ENCODE assay signal across 9 mouse cellular contexts in the genomic region with DNA sequence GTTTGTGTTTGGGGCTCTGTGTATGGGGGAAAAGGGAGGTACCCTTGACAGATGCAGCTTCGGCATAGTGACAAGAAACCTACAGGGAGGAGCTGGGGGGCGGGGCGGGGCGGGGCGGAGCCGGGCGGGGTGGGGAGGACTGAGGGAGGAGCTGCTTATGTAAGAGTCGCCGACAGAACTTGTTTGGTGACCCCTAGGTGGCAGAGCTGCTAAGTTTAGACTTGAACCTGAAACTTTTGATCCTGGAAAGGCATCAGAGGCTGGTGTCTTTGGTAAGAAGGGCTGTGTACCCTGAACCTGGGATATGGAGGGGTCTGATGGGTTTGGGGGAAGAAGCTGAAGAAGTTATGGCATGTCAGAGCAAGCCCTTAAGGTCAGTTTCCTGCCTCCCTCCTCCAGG. TPM values are rescaled to one million over a fixed set of nuclear protein-coding genes. Genes with fewer than 3 reads are reported as not detected.
A peak's percentile ranks its signal among the peaks of the same experiment; 100 is the strongest.
DNase-seq lines count a peak whose midpoint lies in the region; ATAC-seq and TF ChIP-seq lines count a peak whose summit lies in the region.
"Had no signal": no experiment of that assay in that cellular context is flagged by ENCODE, and none has a peak within 500 bp of the region (broad histone marks: within the 10 kb centered on the region; RNA-seq: fewer than 3 reads in every experiment).

No protein-coding gene starts in this region.

- no peak overlapping the region for H3K9ac ChIP-seq in embryonic facial prominence, embryonic 14.5 days (ENCODE audit: low read depth, low read length)
- H3K9ac ChIP-seq in kidney, embryonic 14.5 days (ENCODE audit: low read depth, low read length): no peak overlapping the region
- H3K9ac ChIP-seq: embryonic facial prominence, embryonic 13.5 days had no signal

- 0 out of 2 replicates have a peak, but pooled peaks cover 4% of the 10 kb centered on the region for H3K9me3 ChIP-seq in embryonic facial prominence, embryonic 14.5 days (ENCODE audit: control insufficient read depth, low read length)
- H3K9me3 ChIP-seq in kidney, embryonic 14.5 days (ENCODE audit: control insufficient read depth, low read length): no peaks in the 10 kb centered on the region

- peaks cover 16% of the 10 kb centered on the region for H3K4me1 ChIP-seq in thymus, adult 2 months (replicated peaks; ENCODE audit: control insufficient read depth, insufficient read depth, low read length)
- H3K4me1 ChIP-seq in embryonic facial prominence, embryonic 14.5 days (ENCODE audit: control insufficient read depth, insufficient read depth, low read length): 0 out of 2 replicates have a peak, but pooled peaks cover 3% of the 10 kb centered on the region
- 0 out of 2 replicates have a peak, but pooled peaks cover 4% of the 10 kb centered on the region for H3K4me1 ChIP-seq in kidney, embryonic 14.5 days (ENCODE audit: control insufficient read depth, insufficient read depth, low read length)

- no peak for TF ChIP-seq CTCF in thymus, adult 2 months (IDR thresholded peaks at IDR 0.05; ENCODE audit: borderline replicate concordance, control insufficient read depth, extremely low read depth, insufficient read depth, low read length, poor library complexity)

- intact Hi-C loops in left cerebral cortex, postnatal 10 days (cut with DNase I): no loop called here
- intact Hi-C loops in left cerebral cortex, postnatal 14 days (cut with DNase I): no loop called here

- TF ChIP-seq POLR2A in thymus, adult 2 months (IDR thresholded peaks at IDR 0.05; ENCODE audit: control insufficient read depth, extremely low read depth, insufficient read depth, low read length, poor library complexity): no peak

- under 1% methylated on average over 9 of the region's 9 CpGs for WGBS in thymus, adult 2 months
- WGBS in embryonic facial prominence, embryonic 14.5 days: 1% methylated on average over 9 of the region's 9 CpGs
- 3% methylated on average over 9 of the region's 9 CpGs for WGBS in kidney, embryonic 14.5 days

- no peak overlapping the region for H3K27ac ChIP-seq in thymus, adult 2 months (ENCODE audit: control insufficient read depth, insufficient read depth, low read length)
- H3K27ac ChIP-seq in embryonic facial prominence, embryonic 14.5 days (replicated peaks; ENCODE audit: low read depth, low read length): no peak overlapping the region
- H3K27ac ChIP-seq in kidney, embryonic 14.5 days (ENCODE audit: low read depth, low read length): no peak overlapping the region
- H3K27ac ChIP-seq: embryonic facial prominence, embryonic 13.5 days had no signal

- no peak for ATAC-seq in embryonic facial prominence, embryonic 14.5 days (ENCODE audit: low read depth)
- peak; percentile 34; the same call in 1 of the 2 replicates for ATAC-seq in kidney, embryonic 14.5 days (ENCODE audit: low FRiP score, low TSS enrichment)

- no peaks in the 10 kb centered on the region for H3K27me3 ChIP-seq in thymus, adult 2 months (ENCODE audit: control insufficient read depth, insufficient read depth, low read length)
- H3K27me3 ChIP-seq in embryonic facial prominence, embryonic 14.5 days (replicated peaks; ENCODE audit: control insufficient read depth, insufficient read depth, low read length): no peaks in the 10 kb centered on the region
- no peaks in the 10 kb centered on the region for H3K27me3 ChIP-seq in kidney, embryonic 14.5 days (ENCODE audit: control insufficient read depth, insufficient read depth, low read length)
- H3K27me3 ChIP-seq: embryonic facial prominence, embryonic 13.5 days had no signal

- no peak overlapping the region for H3K4me3 ChIP-seq in thymus, adult 2 months (ENCODE audit: control insufficient read depth, insufficient read depth, low read length)
- no peak overlapping the region for H3K4me3 ChIP-seq in embryonic facial prominence, embryonic 14.5 days (ENCODE audit: low read depth, low read length)
- H3K4me3 ChIP-seq in kidney, embryonic 14.5 days (ENCODE audit: low read length): no peak overlapping the region
- H3K4me3 ChIP-seq: embryonic facial prominence, embryonic 13.5 days had no signal

- H3K4me2 ChIP-seq in embryonic facial prominence, embryonic 14.5 days (ENCODE audit: low read depth, low read length): no peak overlapping the region
- H3K4me2 ChIP-seq in kidney, embryonic 14.5 days (replicated peaks; ENCODE audit: low read depth, low read length): no peak overlapping the region
- H3K4me2 ChIP-seq: embryonic facial prominence, embryonic 13.5 days had no signal

- H3K36me3 ChIP-seq in thymus, adult 2 months (ENCODE audit: control insufficient read depth, insufficient read depth, low read length): no peaks in the 10 kb centered on the region
- H3K36me3 ChIP-seq in embryonic facial prominence, embryonic 14.5 days (ENCODE audit: control insufficient read depth, insufficient read depth, low read length): no peaks in the 10 kb centered on the region
- H3K36me3 ChIP-seq in kidney, embryonic 14.5 days (ENCODE audit: control insufficient read depth, insufficient read depth, low read length): no peaks in the 10 kb centered on the region
- H3K36me3 ChIP-seq: embryonic facial prominence, embryonic 13.5 days had no signal

- peak; percentile 70 for DNase-seq in thymus, adult 2 months
- no peak for DNase-seq in thymus, adult 18-20 months
- peak; percentile 76 for DNase-seq in embryonic facial prominence, embryonic 14.5 days (ENCODE audit: low spot score)
- DNase-seq in lung, postnatal 36 days: peak; percentile 82
- DNase-seq in right cerebral cortex, adult 2 months (ENCODE audit: low spot score in 2 of 2): no peak
- DNase-seq in left cerebral cortex, postnatal 10 days (ENCODE audit: extremely low spot score in 1 of 2, low spot score in 2 of 2): no peak
- DNase-seq in left cerebral cortex, postnatal 14 days (ENCODE audit: low spot score in 2 of 2): no peak

RNA-seq across cellular contexts. Expression of gene Vdac1, which starts 9.7 kb away (rescaled TPM):
- polyA plus RNA-seq in thymus, adult 2 months (2012; rRNA removed): 64.8 and 70.3 TPM in 2 replicates
- polyA plus RNA-seq in embryonic facial prominence, embryonic 14.5 days (2014; fragmentation: Nextera tagmentation; extraction: Ambion mirVana): 239 and 240 TPM in 2 replicates
- polyA plus RNA-seq in kidney, embryonic 14.5 days (2014; fragmentation: Nextera tagmentation; extraction: Ambion mirVana): 265 and 284 TPM in 2 replicates
- 100 to 1,000 TPM; 588 to 615 TPM for total RNA-seq in left cerebral cortex, postnatal 10 days (2021)
- total RNA-seq in left cerebral cortex, postnatal 14 days (2021): 100 to 1,000 TPM; 606 to 617 TPM

RNA-seq across cellular contexts. Expression of gene 9530068E07Rik, which starts 45.3 kb away (rescaled TPM):
- 124 and 127 TPM in 2 replicates for polyA plus RNA-seq in thymus, adult 2 months (2012; rRNA removed)
- 199 and 218 TPM in 2 replicates for polyA plus RNA-seq in embryonic facial prominence, embryonic 14.5 days (2014; fragmentation: Nextera tagmentation; extraction: Ambion mirVana)
- 139 and 234 TPM in 2 replicates for polyA plus RNA-seq in kidney, embryonic 14.5 days (2014; fragmentation: Nextera tagmentation; extraction: Ambion mirVana)
- total RNA-seq in left cerebral cortex, postnatal 10 days (2021): 10 to 100 TPM; 72.4 to 74.2 TPM
- total RNA-seq in left cerebral cortex, postnatal 14 days (2021): 10 to 100 TPM; 71.7 to 77.3 TPM

Comparison
In these comparisons a context has a peak if more than half of its experiments do, and no peak if none do; other contexts are left out.
1. DNase-seq: peak in thymus, adult 2 months (single experiment), embryonic facial prominence, embryonic 14.5 days (single experiment) and lung, postnatal 36 days (single experiment); none in thymus, adult 18-20 months (0 of 2), right cerebral cortex, adult 2 months (0 of 2), left cerebral cortex, postnatal 10 days (0 of 2) and left cerebral cortex, postnatal 14 days (0 of 2).